Mouse (Mus musculus) embryo, embryonic 11.5 days (tissue): ENCODE measurements around the gene Hyal2.
A peak's percentile ranks its signal among the peaks of the same experiment; 100 is the strongest.
"Not testable (repeated sequence)": the region's sequence is repeated elsewhere in the genome, so short reads cannot be mapped to it uniquely, and the experiment has no call there.

Source experiments
- DNase-seq: peaks from one replicate; pipeline ENCODE4 v3.0.0-alpha.2; 2012; ENCODE audit warnings: low read depth, low spot score

The Hyal2 gene

DNA sequence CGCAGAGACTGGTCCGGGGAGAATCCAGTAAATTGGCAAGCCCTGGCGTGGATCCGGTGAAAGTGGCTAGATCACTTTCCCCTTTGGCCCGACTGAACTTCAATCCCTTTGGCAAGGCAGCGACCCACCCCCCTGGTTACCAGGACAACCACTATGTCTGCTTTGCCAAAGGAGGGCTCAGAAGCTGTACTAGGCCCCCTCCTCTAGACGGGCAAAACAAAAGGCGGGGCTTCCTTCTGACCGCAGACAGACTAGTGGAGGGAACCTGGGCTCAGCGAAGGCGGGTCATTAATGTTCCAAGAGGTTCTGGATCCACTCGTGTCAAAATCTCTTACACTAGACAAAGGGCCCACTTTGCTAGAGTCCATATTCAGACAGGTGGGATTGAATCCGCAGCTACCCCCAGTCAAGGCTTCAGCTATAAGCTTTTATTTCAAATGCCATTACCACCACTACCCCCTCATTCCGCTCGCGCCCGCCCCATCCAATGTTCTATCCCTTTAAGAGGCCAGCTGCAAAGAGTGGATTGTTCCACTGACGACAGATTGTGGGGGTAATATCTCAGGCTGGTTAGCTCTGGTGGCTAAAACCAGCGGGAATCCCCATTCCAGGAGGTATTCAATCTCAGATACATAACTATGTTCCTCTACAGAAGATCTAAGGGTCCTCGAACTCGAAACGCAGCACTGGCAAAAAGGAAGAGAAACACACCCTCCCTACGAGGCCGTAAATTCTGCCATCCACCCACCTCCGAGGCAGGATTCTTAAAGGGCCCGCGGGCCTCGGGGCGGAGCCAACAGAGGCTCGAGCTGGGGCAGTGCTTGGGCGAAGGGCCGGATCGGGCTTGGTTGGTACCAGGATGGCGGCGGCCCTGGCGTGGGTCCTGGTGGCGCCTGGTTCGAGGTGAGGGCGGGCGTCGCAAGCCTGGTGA lies 851 bp downstream of the Hyal2 start:
- peak; percentile 84 for DNase-seq

GRCm38 (mm10) chr9:107569270-107569669 lies 1.5 kb downstream of the Hyal2 start:
- DNase-seq = peak; percentile 51

DNA sequence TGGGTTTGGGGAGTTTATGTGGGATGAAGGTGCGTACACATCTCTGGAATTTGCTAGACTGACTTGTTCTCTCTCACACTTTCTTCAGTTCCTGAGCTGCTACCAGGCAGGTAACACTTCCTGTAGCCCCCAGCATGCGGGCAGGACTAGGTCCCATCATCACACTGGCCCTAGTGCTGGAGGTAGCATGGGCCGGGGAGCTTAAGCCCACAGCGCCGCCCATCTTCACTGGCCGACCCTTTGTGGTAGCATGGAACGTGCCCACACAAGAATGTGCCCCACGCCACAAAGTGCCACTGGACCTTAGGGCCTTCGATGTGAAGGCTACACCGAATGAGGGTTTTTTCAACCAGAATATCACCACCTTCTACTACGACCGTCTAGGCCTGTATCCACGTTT lies 2.3 kb downstream of the Hyal2 start:
- DNase-seq = no peak

DNA sequence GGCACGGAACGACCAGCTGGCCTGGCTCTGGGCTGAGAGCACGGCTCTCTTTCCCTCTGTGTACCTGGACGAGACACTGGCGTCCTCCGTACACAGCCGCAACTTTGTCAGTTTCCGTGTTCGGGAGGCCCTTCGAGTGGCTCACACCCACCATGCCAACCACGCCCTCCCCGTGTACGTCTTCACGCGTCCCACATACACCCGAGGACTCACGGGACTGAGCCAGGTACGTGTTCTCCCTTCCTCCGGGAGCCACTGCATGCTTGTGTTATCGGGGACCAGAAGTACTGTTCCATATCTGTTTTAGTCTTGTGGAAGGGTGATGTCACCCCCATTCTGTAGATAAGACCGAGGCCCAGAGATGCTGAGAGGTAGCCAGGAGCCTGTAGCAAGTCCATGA lies 3.1 kb downstream of the Hyal2 start:
- DNase-seq = no peak

DNA sequence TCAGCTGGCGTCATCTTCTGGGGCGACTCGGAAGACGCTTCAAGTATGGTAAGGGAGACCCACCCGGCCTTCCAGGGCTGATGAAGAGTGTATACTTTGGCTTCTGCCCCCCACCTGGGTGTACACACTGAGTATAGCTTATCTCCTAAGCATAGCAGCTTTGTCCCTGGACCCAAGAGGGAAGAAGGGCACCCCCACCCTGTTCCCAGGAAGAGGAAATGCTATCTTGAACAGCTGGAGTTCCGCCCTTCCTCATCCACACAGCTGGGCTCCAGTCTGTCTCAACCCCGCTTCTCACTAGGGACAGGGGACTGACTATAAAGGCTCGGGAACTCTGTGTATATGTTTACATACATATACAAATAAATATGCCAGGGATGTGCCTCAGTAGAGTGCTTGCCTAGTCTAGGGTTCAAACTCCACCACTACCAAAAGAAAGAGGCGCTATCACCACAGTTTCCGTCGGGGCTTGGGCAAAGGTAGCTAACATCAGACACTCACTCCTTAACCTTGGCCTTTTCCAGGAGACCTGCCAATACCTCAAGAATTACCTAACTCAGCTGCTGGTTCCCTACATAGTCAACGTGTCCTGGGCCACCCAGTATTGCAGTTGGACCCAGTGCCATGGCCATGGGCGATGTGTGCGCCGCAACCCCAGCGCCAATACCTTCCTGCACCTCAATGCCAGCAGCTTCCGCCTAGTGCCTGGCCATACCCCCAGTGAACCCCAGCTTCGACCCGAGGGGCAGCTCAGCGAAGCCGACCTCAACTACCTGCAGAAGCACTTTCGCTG lies 4.0 kb downstream of the Hyal2 start:
- DNase-seq = no peak

GRCm38 (mm10) chr9:107572327-107572662 lies 4.5 kb downstream of the Hyal2 start:
- DNase-seq = no peak

GRCm38 (mm10) chr9:107573774-107574173 lies 6.0 kb downstream of the Hyal2 start:
- not testable (repeated sequence) for DNase-seq

- DNase-seq = no peak
Measured at GRCm38 (mm10) chr9:107575579-107576356, 8.0 kb downstream of the Hyal2 start.

- peak; percentile 73 for DNase-seq
Measured at GRCm38 (mm10) chr9:107576357-107577107, 8.8 kb downstream of the Hyal2 start, which contains the start of gene Hyal1. Gene Hyal1 (plus strand): TSS chr9:107576927.

DNA sequence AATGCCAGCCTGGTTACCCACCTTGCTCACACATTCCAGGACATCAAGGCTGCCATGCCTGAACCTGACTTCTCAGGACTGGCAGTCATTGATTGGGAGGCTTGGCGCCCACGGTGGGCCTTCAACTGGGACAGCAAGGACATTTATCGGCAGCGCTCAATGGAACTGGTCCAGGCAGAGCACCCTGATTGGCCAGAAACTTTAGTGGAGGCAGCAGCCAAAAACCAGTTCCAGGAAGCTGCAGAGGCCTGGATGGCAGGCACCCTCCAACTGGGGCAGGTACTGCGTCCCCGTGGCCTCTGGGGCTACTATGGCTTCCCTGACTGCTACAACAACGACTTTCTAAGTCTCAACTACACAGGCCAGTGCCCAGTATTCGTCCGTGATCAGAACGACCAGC lies 10.1 kb downstream of the Hyal2 start:
- DNase-seq = no peak

DNA sequence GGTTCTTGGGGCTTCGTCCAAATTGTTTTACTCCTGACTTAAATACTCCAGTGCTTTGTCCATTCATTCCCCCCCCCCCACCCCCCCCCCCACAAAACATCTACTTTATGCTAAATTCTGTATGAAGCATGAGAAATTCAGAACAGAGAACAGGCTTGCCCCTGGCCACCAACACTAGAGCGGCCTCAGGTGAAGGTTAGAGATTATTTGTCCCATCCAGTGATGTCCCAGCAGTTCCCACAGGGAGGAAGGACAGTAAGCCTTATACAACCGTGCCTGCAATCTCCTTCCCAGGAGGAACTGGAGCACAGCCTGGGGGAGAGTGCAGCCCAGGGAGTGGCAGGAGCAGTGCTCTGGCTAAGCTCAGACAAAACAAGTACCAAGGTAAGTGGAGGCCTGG lies 10.8 kb downstream of the Hyal2 start, which contains the start of gene Naa80:
Gene Naa80, plus strand, starts transcription at position 301 of the 400 bp plus-strand sequence.
- no peak for DNase-seq

- no peak for DNase-seq
Measured at GRCm38 (mm10) chr9:107579023-107579900, 11.5 kb downstream of the Hyal2 start.

GRCm38 (mm10) chr9:107580501-107581317 lies 13.0 kb downstream of the Hyal2 start, which contains the start of gene Hyal3:
Gene Hyal3 (plus strand): TSS chr9:107580818.
- peak; percentile 61 for DNase-seq

- no peak for DNase-seq
Measured at GRCm38 (mm10) chr9:107581584-107581983, 13.8 kb downstream of the Hyal2 start.

DNA sequence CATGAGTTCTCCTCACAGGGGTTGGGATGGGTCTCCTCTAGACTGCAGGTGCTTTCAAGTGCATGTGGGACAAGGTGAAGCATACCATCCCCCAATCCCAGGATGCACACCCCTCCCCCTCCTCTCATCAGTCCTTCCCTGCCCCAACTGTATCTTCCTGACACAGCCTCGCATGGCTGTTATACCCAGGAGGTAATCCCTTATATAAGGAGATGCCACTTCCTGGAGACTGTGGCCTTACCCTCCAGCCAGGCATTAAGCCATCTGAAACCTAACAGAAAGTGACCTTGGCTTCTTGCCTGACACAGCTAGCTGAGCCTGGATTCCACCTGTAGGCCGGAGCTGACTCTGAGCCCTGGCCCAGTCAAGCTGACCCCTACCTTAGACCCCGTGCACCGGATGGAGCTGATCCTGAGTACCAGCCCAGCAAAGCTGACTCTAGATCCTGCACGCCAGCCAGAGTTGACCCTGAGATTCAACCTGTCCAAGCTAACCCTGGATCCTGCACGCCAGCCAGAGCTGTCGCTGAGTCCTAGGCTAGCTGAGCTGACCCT lies 14.8 kb downstream of the Hyal2 start:
- DNase-seq = no peak

GRCm38 (mm10) chr9:107583174-107583573 lies 15.4 kb downstream of the Hyal2 start:
- no peak for DNase-seq

DNA sequence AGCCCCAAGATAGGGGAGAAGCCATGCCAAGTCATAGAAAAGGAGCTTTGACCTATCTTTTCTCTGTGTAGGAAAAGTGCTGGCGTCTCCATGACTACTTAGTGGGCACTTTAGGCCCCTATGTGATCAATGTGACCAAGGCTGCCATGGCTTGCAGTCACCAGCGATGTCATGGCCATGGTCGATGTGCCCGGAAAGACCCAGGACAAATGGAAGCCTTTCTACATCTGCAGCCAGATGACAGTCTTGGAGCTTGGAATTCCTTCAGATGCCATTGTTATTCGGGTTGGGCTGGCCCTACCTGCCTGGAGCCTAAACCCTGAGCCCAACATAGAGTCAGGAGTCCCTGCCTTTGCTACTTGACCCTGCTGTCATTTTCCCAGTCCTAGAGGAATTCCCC lies 18.8 kb downstream of the Hyal2 start:
- no peak for DNase-seq

- peak; percentile 93 for DNase-seq
Measured at GRCm38 (mm10) chr9:107586974-107587832, 19.5 kb downstream of the Hyal2 start, which contains the start of gene Ifrd2. Gene Ifrd2 (plus strand): TSS chr9:107587642.
